Mouse (Mus musculus): Measurements from ENCODE around the gene Mss51. TPM values are rescaled to one million over a fixed set of nuclear protein-coding genes. Genes with fewer than 3 reads are reported as not detected.

The Mss51 gene
- 0.15 and 0.33 TPM in 2 replicates for polyA plus RNA-seq (2015; fragmentation: Nextera tagmentation; extraction: Ambion mirVana)

GRCm38 (mm10) chr14:20496603-20497002 is at the start of gene Mss51:
Gene Mss51, minus strand, starts transcription at chr14:20496901.

GRCm38 (mm10) chr14:20546415-20546814 is 49.7 kb upstream of the Mss51 start, which contains the start of gene Ppp3cb:
Gene Ppp3cb, minus strand, starts transcription at chr14:20546573.

DNA sequence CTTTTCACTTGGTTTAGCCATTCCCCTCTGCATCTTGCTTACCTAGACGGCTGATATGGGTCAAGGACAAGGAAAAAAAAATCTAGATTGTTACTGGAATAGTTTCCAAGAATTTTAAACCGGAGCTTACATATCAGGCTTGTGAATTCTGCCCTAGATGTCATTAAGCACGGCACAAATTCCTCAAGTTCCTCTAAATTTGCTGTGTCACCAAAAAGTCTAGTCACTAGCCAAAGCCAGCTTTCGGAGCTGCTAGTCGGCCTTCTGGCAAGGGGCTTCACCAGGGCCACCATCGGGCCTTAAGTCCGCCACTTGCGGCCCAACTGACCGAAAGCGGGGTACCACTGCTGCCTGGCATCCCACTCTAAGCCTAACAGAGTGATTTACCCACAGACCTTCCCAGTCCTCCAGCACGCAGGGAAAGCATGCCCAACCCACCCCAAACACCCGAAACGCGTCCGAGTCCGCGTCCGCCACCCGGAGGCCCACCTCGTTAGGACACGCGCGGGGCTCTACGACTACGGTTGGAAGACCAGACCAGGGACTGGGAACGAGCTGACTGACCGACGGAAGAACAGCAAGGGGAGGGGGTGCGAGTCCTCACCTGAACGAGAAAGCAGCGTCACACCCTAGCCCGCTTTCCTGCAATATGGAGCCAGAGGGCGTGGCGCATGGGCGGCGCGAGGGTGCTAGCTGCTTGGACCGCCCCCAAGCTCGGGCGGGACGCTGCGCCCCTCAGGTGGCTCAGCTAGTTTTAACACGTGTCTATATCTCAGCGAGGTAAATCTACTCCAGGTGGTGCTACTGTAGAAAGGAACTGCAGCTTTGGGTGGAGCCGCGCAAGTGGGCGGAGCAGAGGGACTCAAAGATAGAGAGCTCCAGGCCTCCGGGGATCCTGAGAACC is 17.2 kb downstream of the Mss51 start, which contains the start of gene Anxa7:
TSS of gene Anxa7 (minus strand) at position 843 of the 904 bp plus-strand sequence.

DNA sequence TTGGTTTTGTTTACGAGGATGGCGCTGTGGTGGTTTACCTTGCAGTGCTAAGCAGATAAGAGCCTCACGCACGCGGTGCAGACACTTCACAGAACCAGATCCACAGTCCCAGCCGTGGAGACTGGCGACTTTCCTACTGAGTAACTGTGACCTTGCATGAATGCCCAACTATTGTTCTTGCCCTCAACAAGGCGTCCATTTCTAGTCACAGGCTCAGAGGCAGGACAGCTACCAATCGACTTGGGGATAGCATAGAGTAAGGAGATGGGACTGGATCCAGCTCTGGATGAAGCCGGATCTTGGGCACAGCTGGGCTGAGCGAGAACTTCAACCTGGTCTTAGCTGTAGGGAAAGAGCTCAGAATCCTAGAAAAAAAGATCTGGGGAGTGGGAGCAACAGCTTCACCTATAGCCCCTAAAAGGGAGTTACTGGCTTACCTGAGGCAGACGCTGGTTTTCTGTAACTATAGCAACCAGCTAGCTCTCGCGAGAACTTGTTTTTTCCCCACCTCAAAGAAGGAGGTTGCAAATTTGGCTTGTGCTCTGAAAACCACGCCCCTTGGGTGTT is 44.9 kb downstream of the Mss51 start, which contains the start of gene Cfap70:
TSS of gene Cfap70 (minus strand) at position 462 of the 567 bp plus-strand sequence.

Other genes starting within 250 kb of the Mss51 start
- not detected in 2 replicates for gene Kcnk16, start 227.7 kb downstream of the Mss51 start, polyA plus RNA-seq (2015; fragmentation: Nextera tagmentation; extraction: Ambion mirVana)
- gene Nudt13, start 202.2 kb downstream of the Mss51 start, polyA plus RNA-seq (2015; fragmentation: Nextera tagmentation; extraction: Ambion mirVana): 11.2 and 13.5 TPM in 2 replicates
- gene Ecd, start 148.8 kb downstream of the Mss51 start, polyA plus RNA-seq (2015; fragmentation: Nextera tagmentation; extraction: Ambion mirVana): 33.9 and 37.1 TPM in 2 replicates
- 26.9 and 29.1 TPM in 2 replicates for gene Fam149b, start 148.7 kb downstream of the Mss51 start, polyA plus RNA-seq (2015; fragmentation: Nextera tagmentation; extraction: Ambion mirVana)
- gene Dnajc9, start 108.0 kb downstream of the Mss51 start, polyA plus RNA-seq (2015; fragmentation: Nextera tagmentation; extraction: Ambion mirVana): 89.9 and 96.9 TPM in 2 replicates
- 81.4 and 87.8 TPM in 2 replicates for gene Mrps16, start 103.3 kb downstream of the Mss51 start, polyA plus RNA-seq (2015; fragmentation: Nextera tagmentation; extraction: Ambion mirVana)
- 1.8 and 2.2 TPM in 2 replicates for gene Cfap70, start 44.7 kb downstream of the Mss51 start, polyA plus RNA-seq (2015; fragmentation: Nextera tagmentation; extraction: Ambion mirVana)
- 22.8 and 24.9 TPM in 2 replicates for gene Anxa7, start 16.8 kb downstream of the Mss51 start, polyA plus RNA-seq (2015; fragmentation: Nextera tagmentation; extraction: Ambion mirVana)
- 100 and 111 TPM in 2 replicates for gene Ppp3cb, start 49.7 kb upstream of the Mss51 start, polyA plus RNA-seq (2015; fragmentation: Nextera tagmentation; extraction: Ambion mirVana)
- 5.8 and 6.8 TPM in 2 replicates for gene Usp54, start 144.2 kb upstream of the Mss51 start, polyA plus RNA-seq (2015; fragmentation: Nextera tagmentation; extraction: Ambion mirVana)
- 0.52 and 0.70 TPM in 2 replicates for gene Myoz1, start 159.6 kb upstream of the Mss51 start, polyA plus RNA-seq (2015; fragmentation: Nextera tagmentation; extraction: Ambion mirVana)
- 0.22 and 0.23 TPM in 2 replicates for gene Synpo2l, start 171.5 kb upstream of the Mss51 start, polyA plus RNA-seq (2015; fragmentation: Nextera tagmentation; extraction: Ambion mirVana)
- 47.3 and 53.6 TPM in 2 replicates for gene Sec24c, start 177.4 kb upstream of the Mss51 start, polyA plus RNA-seq (2015; fragmentation: Nextera tagmentation; extraction: Ambion mirVana)
- 28.0 and 28.5 TPM in 2 replicates for gene Fut11, start 198.1 kb upstream of the Mss51 start, polyA plus RNA-seq (2015; fragmentation: Nextera tagmentation; extraction: Ambion mirVana)
- gene Chchd1, start 206.1 kb upstream of the Mss51 start, polyA plus RNA-seq (2015; fragmentation: Nextera tagmentation; extraction: Ambion mirVana): 166 and 195 TPM in 2 replicates
- gene Zswim8, start 210.7 kb upstream of the Mss51 start, polyA plus RNA-seq (2015; fragmentation: Nextera tagmentation; extraction: Ambion mirVana): 29.7 and 39.4 TPM in 2 replicates
- gene Ndst2, start 237.7 kb upstream of the Mss51 start, polyA plus RNA-seq (2015; fragmentation: Nextera tagmentation; extraction: Ambion mirVana): 12.8 and 14.9 TPM in 2 replicates

Measured in neural tube, postnatal 0 days (tissue).